Mouse (Mus musculus) thymus, postnatal 0 days (tissue): ENCODE data around the gene Actn2. TPM values are rescaled to one million over a fixed set of nuclear protein-coding genes. Genes with fewer than 3 reads are reported as not detected.

ENCODE experiments used
- DNase-seq: peaks from one replicate; pipeline ENCODE4 v3.0.0-alpha.2; 2015; ENCODE audit warnings: low spot score
- polyA plus RNA-seq: library from polyadenylated mRNA; unstranded; fragments of >200 nt; fragmentation: Nextera tagmentation; extraction: Ambion mirVana; gene quantifications from 2 replicates; pipeline ENCODE4 v1.2.1, GENCODE M21; 2015

Actn2 gene
- polyA plus RNA-seq, 1 experiment from 2014 or later, result 7.7 TPM

DNA sequence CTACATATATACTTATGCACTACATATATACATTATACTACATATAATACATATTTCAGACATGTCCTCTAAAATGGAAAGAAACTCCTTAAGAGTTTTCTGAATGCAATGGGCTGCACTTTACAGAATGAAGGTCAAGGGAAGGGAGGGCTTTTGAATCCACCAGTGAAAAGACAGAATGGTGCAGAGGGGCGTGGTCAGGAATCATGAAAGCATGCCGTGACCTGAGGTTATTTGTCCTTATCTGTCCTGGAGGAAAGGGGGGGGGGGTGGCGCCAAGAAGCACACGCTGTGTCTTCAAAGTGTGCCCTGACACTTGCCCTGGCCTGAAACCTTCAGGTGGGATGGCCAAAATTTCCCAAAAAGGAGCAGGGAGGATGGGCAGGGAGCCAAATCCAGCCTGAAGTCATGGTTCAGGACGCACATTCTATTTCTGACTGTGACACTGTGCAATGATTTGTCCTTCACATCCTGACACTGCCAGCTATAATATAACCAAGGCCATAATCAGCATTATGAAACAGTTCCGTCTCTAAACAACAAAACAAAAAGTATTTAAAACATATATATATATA lies 23.3 kb downstream of the Actn2 start:
- no peak for DNase-seq

DNA sequence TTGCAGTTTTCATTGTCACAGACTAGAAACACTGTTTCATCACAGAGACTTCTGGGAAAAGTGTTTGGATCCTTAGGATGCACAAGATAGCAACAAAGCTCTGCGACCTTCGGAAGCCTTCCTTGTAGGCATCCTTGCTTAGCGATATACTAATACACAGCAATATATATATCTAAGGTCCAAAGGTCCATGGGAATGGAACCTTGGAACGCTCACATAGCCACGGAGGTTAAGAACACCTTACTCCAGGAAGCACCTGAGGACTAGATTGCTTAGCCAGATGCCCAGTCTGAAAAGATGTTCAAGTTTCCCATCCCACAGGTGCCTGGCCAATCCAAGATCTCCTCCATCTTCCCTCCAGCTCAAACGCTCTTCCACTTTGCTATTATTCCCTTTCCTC lies 26.4 kb downstream of the Actn2 start:
- no peak for DNase-seq

DNA sequence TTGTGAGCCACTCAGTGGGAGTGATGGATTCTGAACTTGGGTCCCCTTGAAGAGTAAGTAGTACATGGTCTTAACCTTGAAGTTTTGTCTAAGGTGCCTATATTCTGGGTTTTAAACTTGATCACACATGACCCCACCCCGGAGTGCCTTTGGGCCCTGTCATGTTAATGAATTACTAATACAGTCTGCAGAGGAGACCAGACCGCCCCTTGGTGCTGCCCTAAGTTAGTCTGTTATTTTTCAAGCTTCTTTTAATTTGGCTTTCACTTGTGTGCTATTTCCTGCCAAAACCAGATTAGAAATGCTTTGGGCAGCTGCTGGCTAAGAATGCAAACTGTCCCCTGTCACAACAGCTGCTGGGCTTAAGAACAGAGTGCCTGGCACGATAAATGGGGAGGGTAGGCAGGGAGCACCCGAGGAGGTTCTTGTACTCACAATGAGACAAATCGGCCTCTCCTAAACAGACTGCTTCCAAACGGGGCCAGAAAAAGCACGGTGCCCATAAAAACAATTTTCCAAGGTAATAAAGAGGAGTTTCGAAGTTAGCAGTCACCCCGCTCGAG lies 28.5 kb downstream of the Actn2 start:
- no peak for DNase-seq

DNA sequence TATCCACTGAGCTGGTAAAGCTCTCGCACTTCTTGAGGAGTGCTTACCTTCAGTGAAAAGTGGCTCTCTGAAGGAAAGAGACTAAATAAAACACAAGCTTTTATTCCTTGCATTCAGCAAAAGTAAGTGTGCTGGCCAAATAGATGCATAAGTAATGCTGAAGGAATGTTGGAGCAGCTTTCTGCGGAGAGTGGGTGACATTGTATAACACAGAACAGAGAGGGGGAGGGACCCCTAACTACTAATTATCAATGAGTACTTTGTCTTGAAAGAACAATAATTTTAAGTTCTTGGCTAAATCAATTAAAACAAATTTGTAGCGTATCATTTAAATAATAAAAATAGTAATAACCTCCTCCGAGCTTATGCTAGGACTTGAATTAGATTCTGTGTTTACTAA lies 29.2 kb downstream of the Actn2 start:
- no peak for DNase-seq

DNA sequence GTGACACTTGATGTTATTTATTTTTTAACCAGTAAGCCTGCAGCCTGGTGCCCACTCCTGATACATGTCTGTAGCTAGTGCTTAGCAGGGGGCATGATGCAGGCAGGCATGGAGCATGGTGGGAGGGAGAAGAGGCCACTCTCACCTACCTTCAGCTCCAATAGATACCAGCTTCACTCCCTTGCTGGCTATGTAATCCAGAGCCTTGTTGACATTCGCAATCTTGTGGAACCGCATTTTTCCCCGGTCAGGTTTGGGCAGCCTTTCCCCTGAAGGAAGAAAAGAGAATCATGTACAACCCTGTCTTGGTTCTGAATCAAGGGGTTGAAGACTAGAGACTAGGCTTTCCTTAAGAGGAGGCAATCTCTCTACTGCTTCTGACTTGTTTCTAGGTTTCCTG lies 31.1 kb downstream of the Actn2 start:
- DNase-seq, result no peak

DNA sequence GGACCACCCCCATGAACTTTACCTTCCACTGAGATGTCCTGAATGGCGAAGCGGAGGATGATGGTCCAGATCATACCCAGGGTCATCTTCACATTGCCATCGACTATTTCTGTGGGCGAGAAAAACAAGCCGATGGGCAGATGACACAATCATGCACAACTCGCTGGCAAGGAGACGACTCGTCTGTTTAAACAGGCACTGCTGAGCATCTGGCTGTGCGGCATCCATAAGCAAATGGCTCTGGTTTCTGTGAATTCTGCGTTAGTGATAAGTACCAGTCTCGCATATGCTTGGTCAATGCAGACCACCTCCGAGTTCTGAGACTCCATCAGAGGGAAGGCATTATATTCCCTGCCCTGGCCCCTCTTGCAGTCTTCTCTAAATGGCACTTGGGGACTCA lies 31.7 kb downstream of the Actn2 start:
- no peak for DNase-seq

DNA sequence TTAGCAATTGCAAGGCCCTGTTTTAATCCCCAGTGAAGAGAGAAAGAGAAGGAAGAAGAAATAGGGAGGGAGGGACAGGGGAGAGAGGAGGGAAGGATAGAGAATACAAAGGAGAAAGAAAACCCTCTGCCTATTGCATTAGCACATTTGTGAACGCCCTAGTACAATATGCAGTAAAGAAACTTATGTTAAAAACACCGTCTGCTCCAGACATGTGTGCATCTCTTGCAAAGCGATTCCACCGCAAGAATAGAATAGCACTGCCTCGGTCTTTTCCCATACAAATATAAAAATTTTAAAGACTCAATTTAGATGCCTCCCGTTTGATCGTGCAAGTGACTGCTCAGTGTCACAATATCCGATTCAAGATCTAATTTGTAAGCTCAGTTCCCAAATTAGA lies 32.1 kb downstream of the Actn2 start:
- DNase-seq, result no peak

DNA sequence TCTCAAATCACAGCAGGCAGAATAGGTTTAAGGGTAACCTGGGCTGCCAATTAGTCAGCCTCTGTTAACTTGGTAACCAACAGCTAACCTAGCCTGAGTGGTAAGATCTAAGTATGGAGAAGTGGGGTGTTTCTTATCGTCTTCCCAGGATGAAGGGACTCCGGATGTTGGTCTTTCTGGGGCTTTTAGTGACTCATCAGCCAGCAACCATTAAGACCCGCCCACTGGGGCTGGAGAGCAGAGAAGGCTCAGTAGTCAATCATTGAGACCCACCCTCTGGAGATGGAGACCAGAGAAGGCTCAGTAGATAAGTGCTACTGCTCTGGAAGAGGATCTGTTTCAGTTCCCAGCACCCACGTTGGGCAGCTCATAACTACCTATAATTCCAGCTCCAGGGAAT lies 33.3 kb downstream of the Actn2 start:
- DNase-seq, result no peak

DNA sequence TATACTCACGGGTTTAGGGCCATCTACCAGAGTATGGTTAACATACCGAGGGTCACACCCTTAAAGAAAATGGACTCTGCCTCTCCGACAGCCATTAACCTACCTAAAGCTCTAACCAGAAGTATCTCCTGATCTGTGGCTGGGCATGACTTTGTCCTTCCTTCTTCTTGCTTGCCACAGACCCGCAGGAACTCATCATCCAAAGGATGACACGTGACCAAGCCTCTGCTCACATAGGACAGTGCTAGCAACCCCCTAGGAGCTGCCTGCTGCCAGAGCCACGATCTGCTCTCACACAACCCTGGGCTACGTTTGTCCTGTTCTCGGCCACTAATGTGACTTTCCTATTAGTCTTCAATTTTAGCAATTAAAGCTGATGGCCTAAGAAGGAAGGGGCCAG lies 35.0 kb downstream of the Actn2 start:
- DNase-seq, result no peak

DNA sequence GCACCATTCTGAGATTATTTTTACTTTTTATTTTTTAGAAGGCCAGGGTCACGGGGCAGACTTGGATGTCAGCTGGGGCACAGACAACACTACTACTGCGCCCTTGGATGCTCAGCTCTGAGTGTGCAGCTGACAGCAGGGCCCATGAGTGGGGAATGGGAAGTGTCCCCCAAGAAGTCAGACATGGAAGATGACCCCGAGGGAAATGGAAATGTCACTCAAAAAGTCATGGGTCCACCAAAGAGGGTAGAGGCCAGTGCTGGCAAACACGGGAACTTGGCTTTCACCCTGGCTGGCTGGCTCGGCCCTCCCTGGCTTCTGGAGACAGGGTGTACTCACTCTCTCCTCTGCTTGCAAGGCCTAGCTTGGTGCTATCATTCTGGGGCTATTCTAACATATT lies 35.6 kb downstream of the Actn2 start:
- DNase-seq, result no peak

DNA sequence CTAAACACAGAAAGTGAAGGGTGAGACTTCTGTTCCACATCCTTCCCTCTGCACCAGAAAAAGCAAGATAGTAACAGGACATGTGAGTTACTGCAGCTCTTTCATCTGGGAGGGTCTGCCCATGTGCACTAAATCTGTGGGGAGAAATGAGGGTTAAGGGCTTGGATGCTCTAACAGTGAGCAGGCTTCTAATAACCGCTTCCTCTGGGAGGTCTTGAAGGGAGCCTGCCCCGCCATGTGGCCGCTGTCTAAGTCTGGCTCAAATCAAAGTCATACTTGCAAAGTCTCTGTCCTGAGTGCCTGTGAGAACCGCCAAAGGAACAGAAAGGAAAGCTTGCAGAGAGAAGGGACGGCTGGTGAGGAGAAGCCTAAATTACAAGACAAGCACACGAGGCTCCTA lies 42.8 kb downstream of the Actn2 start:
- no peak for DNase-seq

DNA sequence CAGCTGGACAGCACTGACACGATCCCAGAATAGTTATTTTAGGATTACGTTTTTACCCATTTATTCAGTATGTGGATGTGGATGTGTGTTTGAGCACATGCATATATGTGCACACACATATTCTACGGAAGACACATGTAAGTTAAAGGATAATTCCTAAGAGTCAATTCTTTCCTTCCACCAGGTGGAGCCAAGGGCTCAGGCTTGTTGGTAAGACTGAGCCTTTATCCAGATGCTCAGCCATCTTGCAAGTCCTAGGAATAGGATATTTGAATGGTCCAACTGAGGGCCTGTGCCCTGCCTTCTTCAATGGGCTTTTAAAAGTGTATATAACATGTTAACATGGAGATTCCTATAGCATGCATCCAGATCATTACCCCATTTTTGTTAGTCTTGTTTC lies 43.9 kb downstream of the Actn2 start:
- DNase-seq, result peak; percentile 51

DNA sequence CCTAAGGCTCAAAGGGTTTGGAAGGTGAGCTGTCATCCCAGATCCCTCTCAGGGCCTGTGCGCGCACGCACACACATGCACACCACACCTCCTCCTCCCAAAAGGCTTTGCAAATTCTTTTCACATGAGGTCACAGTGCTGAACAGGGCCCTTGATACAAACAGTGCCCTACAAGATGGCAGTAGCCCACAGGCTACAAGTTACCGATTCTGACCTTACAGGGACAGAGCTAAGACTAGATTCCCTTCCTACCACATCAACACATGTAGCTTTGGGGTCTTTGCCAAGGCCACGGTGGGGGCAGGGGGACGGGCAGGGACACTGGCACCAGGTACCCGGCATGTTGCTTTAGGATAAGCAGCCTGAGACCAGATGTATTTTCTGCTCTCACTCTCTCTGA lies 46.8 kb downstream of the Actn2 start:
- no peak for DNase-seq

DNA sequence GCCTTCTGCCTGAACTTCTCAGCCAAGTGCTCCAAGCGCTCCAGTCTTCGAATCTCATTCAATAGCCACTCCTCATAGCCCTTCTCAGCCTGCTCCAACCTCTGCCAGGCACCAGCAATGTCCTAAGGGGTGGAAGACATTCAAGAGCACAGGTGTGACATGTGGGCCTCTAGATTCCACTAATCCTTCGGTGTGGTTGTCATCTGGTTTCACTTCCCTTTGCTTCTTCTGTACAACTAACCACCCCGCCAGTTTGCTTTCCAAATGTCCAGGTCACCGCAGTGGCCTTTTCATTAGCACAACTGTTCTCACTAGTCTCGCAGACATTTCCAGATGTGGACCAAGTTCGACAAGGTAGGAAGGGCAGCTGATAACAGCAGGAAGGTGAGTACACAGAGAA lies 49.9 kb downstream of the Actn2 start:
- no peak for DNase-seq

DNA sequence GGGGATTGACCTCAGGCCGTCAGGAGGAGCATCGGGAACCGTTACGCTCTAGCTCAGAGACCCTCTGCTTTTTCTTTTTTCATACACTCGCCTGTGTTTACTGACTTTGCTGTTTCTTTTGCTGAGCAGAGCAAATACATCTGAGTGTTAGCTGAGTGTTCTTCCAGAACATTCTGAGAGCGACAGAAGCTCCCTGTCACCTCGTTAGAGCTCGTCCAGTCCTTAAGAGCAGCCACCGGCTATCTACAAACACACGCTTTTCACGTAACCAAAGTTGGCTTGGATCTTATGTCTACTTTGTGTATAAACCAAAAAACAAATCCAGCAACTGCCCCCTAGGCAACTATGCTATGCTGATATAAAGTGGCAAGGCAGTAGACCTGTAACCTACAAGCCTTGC lies 56.0 kb downstream of the Actn2 start:
- no peak for DNase-seq

DNA sequence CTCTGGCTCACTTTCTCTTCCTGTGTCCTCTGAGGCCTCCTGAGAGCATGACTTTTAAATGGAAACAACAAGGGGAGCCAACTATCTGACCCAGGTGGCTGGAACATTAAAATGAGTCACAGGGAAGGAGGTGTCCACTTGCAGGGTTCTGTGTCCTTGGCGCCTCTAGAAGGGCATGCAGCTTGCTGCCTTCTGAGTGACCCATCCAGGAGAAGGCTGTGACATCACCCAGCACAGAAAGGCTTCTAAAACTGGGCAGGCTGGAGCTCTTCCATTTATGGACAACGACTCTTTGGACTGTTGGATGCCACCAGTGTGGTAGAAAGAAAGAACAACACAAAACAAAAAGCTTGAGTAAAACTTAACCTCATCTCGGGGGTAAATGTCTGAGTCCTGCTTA lies 56.7 kb downstream of the Actn2 start:
- DNase-seq, result no peak

DNA sequence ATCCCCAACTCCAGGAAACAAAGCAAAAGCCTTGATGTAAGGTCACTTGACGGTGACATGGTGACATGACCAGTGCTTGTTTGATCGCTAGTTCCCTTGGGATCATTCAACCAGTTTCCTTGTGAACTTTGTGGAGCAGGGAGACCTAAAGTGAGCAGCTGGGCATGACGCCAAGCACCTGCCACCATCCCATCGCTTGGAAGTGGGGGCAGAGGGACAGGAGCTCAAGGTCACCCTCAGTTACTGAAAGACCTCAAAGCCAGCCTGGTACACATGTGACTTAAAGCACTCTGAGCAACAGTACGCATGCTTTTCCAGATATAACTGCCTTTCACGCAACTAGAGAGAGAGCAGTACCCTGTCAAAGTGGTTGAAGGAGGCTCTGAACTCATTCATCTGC lies 65.8 kb downstream of the Actn2 start:
- no peak for DNase-seq

DNA sequence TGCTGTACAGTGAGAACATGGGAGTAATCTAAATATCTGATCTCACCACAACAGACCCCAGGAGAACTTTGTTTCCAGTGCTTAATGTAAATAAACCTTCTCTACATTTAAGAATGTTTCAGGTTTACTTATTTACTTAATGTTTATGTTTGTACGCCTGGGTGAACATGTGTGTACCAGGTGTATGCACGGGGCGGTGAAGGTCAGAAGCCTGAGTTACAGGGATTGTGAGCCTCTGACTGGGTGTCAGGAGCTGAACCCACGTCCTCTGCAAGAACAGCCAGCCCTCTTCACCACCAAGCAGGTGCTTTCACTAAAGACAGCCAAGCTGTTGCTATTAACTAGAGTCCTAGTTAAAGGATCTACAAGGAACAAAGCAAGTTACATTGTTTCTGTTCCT lies 66.3 kb downstream of the Actn2 start:
- no peak for DNase-seq

DNA sequence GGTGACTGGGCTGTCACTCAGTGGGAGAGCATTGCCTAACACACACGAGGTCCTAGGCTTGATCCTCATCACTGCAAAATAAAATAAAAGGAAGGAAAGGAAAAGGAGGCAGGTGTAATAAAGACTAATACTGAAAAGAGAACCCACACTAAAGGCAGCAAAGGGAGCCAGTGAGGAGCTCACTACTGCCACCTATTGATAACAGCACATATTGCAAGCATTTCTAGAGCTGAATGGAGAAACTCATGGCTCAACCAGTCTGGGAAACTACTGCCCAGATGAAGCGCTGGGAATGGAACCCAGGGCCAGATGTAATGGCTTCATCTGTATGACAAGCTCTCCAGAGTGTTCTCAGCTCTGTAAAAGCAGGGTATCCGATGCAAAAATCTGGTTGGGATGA lies 67.6 kb downstream of the Actn2 start:
- peak; percentile 61 for DNase-seq

DNA sequence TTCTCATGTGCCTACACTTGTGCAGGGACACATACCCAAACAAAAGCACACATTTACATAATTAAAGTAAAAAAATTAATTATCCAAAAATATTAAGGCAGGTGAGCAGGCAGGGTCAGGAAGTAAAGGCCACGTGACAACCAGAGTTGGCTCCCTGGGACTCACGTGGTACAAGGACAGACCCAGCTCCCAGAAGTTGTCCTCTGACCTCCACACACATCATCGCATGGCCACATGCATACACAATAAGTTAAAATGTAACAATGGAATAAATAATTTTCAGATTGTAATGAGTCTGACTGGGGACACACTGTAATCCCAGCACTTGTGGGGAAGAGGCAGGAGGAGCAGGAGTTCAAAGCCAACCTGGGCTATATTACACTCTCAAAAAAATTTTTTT lies 72.6 kb downstream of the Actn2 start:
- DNase-seq, result no peak

DNA sequence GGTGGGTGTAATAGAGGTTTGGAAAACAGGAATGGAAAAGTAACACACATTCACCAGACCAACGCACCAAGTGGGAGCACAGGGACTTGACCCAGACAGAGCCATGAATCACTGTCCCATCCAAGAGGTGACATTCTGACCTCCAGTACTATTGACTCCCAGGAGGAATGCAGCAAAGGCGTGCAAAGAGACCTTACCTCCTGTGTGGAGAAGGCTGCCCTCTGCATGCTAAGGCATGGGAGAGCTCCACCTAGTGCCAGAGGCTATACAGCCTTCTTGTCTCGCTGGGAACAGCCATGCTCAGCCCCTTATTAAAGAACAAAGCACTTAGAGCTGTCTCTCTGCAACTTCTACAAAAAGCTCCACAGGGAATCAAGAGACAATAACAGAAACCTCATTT lies 73.5 kb downstream of the Actn2 start:
- no peak for DNase-seq

DNA sequence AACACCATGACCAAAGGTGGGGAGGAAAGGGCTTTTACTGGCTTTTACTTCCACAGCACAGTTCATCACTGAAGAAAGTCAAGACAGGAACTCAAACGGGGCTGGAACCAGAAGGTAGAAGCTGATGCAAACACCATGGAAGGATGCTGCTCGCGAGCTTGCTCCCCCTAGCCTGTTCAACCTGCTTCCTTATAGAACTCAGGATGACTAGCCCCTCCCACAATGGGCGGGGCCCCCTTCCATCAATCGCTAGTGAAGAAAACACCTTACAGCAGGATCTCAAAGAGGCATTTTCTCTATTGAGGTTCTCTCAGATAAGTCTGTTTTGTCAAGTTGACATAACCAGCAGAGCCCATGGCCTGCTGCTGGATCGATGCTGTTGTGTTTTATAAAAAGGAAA lies 76.6 kb downstream of the Actn2 start:
- no peak for DNase-seq

DNA sequence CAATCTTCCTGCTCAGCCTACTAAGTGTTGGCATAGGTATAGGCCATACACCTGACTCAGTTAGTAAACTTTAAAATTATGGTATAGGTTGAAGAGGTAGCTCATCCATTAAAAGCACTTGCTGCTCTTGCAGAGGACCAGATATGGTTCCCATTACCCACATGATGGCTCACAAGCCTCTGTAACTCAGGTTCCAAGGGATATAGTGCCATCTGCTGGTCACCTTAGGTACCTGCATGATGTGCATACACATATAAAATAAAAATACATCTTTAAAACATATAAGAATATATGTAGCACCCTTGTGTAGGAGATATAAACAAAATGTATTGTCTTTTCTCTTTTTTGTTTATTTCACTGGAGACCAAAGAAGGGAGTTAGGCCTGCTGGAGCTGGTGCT lies 79.1 kb downstream of the Actn2 start:
- no peak for DNase-seq
